Mouse (Mus musculus): ENCODE data around the gene 9130008F23Rik. TPM values are rescaled to one million over a fixed set of nuclear protein-coding genes. Genes with fewer than 3 reads are reported as not detected.

Gene 9130008F23Rik
- total and polyA plus RNA-seq, 3 experiments, result not detected

DNA sequence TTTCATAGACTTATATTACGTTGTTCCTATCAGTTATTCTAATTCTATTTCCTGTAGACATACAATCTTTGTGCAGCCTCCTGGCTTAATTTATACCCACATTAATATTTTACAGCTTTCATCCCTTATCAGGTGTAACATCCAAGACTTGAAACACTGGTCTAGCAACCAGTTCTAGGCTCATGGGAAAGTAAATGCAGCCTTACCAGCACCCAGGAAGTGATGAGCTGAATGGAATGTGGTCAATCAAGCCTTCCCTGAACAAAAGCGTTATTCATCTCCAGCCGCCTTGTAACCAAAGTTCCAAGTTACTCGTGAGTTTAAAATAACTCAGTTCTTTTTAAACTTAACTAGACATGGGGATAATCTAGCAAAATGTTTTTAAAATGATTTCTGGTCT lies 4.8 kb upstream of the 9130008F23Rik start:
- Histone ChIP-seq H3K4me2 (ENCODE audit: insufficient read depth, low read depth, poor library complexity, severe bottlenecking) (no peak overlapping the region), H3K9ac (ENCODE audit: insufficient read depth, low read depth) (no peak overlapping the region), H3K79me2 (replicated peaks; ENCODE audit: control insufficient read depth, extremely low read depth, insufficient read depth, poor library complexity, severe bottlenecking) (no peaks in the 10 kb centered on the region), H3K27ac (ENCODE audit: insufficient read depth, low read depth) (no peak overlapping the region), H3K36me3 (replicated peaks in 1 of 2; ENCODE audit: control insufficient read depth in 1 of 2, insufficient read depth in 1 of 2, low read length in 1 of 2) (no peaks in the 10 kb centered on the region), H3K27me3 (replicated peaks) (no peaks in the 10 kb centered on the region), H3K4me1 (ENCODE audit: control insufficient read depth in 1 of 2, insufficient read depth in 2 of 2) (no peaks in the 10 kb centered on the region), H3K4me3 (replicated peaks in 1 of 3; ENCODE audit: low read depth in 2 of 3, low read length in 2 of 3, poor library complexity in 1 of 3) (no peak overlapping the region), H3K9me3 (replicated peaks; ENCODE audit: low read length) (peaks cover 20% of the 10 kb centered on the region)
- no peak for TF ChIP-seq UBTF (IDR thresholded peaks at IDR 0.05; ENCODE audit: low read depth, low read length)
- no peak for TF ChIP-seq RCOR1 (conservative IDR thresholded peaks at IDR 0.05; ENCODE audit: low read depth, low read length)
- no peak for TF ChIP-seq PAX5 (IDR thresholded peaks at IDR 0.05; ENCODE audit: low read length)
- no peak for TF ChIP-seq TCF12 (IDR thresholded peaks at IDR 0.05; ENCODE audit: low read depth, low read length)
- no peak for TF ChIP-seq CHD2 (IDR thresholded peaks at IDR 0.05; ENCODE audit: low read length)
- TF ChIP-seq POLR2A (IDR thresholded peaks at IDR 0.05; ENCODE audit: low read depth, low read length), result no peak
- no peak for TF ChIP-seq ZC3H11A (IDR thresholded peaks at IDR 0.05; ENCODE audit: low read depth, low read length)
- no peak for TF ChIP-seq MYC (IDR thresholded peaks at IDR 0.05; ENCODE audit: low read depth, low read length)
- TF ChIP-seq USF1 (IDR thresholded peaks at IDR 0.05; ENCODE audit: low read depth, low read length), result no peak
- TF ChIP-seq EP300 (IDR thresholded peaks at IDR 0.05; ENCODE audit: low read length), result no peak
- TF ChIP-seq HCFC1 (IDR thresholded peaks at IDR 0.05; ENCODE audit: low read depth, low read length), result no peak
- no peak for TF ChIP-seq ZMIZ1 (IDR thresholded peaks at IDR 0.05; ENCODE audit: low read depth, low read length)
- no peak for TF ChIP-seq SIN3A (IDR thresholded peaks at IDR 0.05; ENCODE audit: low read length)
- no peak for DNase-seq (ENCODE audit: extremely low read depth)
- dilution Hi-C loops (cut with MboI; ENCODE audit: extremely low pct_ligation_motif_present, extremely low pct_unique_long_range_greater_than_20kb, low sequenced_read_pairs) (no loop called here), in situ Hi-C loops (cut with MboI; ENCODE audit: low pct_ligation_motif_present, low pct_unique_long_range_greater_than_20kb, low sequenced_read_pairs) (no loop called here)

DNA sequence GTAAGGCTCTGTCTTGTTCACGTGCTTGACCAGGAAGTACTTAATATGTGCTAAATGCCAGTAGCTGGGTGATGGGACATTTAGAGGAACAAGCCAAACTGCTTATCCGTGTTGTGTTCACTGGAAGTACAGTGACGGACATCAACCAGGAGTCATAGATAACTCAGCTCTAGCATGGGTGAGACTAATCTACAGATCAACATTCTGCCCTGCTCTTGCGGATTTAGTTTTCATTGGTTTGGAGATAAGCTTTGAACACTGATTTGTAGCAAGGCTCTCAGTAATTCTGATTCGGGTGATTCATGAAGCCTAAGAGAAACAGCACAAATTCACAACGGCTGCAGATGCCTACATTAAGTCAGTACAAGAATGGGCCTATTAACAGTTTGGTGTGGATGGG lies 1.8 kb upstream of the 9130008F23Rik start:
- TF ChIP-seq E2F4 (IDR thresholded peaks at IDR 0.05; ENCODE audit: insufficient replicate concordance, low read depth, low read length) (no peak), NELFE (IDR thresholded peaks at IDR 0.05; ENCODE audit: low read depth, low read length) (no peak), TCF12 (IDR thresholded peaks at IDR 0.05; ENCODE audit: low read depth, low read length) (no peak), CHD2 (IDR thresholded peaks at IDR 0.05; ENCODE audit: low read length) (no peak), MAFK (IDR thresholded peaks at IDR 0.05; ENCODE audit: insufficient replicate concordance, low read length) (no peak), RAD21 (IDR thresholded peaks at IDR 0.05; ENCODE audit: low read depth, low read length) (no peak), CHD1 (IDR thresholded peaks at IDR 0.05; ENCODE audit: low read depth, low read length) (no peak), PAX5 (IDR thresholded peaks at IDR 0.05; ENCODE audit: low read length) (no peak), NRF1 (IDR thresholded peaks at IDR 0.05; ENCODE audit: low read depth, low read length) (no peak)
- Histone ChIP-seq H3K9me3 (replicated peaks; ENCODE audit: low read length) (peaks cover 27% of the 10 kb centered on the region), H3K27me3 (replicated peaks) (no peaks in the 10 kb centered on the region), H3K4me2 (ENCODE audit: insufficient read depth, low read depth, poor library complexity, severe bottlenecking) (no peak overlapping the region), H3K79me2 (replicated peaks; ENCODE audit: control insufficient read depth, extremely low read depth, insufficient read depth, poor library complexity, severe bottlenecking) (no peaks in the 10 kb centered on the region), H3K4me3 (replicated peaks in 1 of 3; ENCODE audit: low read depth in 2 of 3, low read length in 2 of 3, poor library complexity in 1 of 3) (no peak overlapping the region), H3K27ac (ENCODE audit: insufficient read depth, low read depth) (no peak overlapping the region), H3K4me1 (ENCODE audit: control insufficient read depth in 1 of 2, insufficient read depth in 2 of 2) (no peaks in the 10 kb centered on the region), H3K36me3 (replicated peaks in 1 of 2; ENCODE audit: control insufficient read depth in 1 of 2, insufficient read depth in 1 of 2, low read length in 1 of 2) (no peaks in the 10 kb centered on the region), H3K9ac (ENCODE audit: insufficient read depth, low read depth) (no peak overlapping the region)
- in situ Hi-C loops (cut with MboI; ENCODE audit: low pct_ligation_motif_present, low pct_unique_long_range_greater_than_20kb, low sequenced_read_pairs) (no loop called here), dilution Hi-C loops (cut with MboI; ENCODE audit: extremely low pct_ligation_motif_present, extremely low pct_unique_long_range_greater_than_20kb, low sequenced_read_pairs) (no loop called here)
- DNase-seq (ENCODE audit: extremely low read depth), result no peak
